ENCODE assay signal across 9 mouse cellular contexts in the genomic region with DNA sequence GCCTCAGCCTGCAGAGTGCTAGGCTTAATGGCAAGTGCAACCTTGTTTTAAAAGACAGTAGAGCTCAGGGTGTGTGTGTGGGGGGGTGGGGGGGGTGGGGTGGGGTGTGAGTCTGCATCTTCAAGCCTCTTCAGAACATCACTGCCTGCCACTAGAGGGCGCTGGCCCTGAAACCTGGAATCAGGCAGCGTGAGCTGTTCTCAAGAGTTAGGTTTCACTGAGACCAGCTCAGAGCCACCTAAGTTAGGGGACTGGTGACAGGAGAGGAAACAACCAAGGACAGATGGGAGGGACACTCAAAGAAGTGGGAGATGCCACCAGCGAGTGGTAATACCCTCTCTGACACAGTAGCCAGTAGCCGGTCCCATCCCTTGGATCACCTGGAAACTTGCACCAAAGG.
DNase-seq lines count a peak whose midpoint lies in the region; ATAC-seq and TF ChIP-seq lines count a peak whose summit lies in the region.
"Had no signal": no experiment of that assay in that cellular context is flagged by ENCODE, and none has a peak within 500 bp of the region (broad histone marks: within the 10 kb centered on the region; RNA-seq: fewer than 3 reads in every experiment).

No protein-coding gene starts in this region.

- DNase-seq in cerebellum, postnatal 25 days = peak; percentile 23 to 62
- DNase-seq in cerebellum, adult 8-10 months = no peak
- DNase-seq in liver = peak; percentile 60
- no peak for DNase-seq in liver, embryonic 11.5 days (ENCODE audit: low spot score)
- peak; percentile 67 for DNase-seq in lung, postnatal 14 days
- peak; percentile 84 for DNase-seq in thymus, postnatal 4 days
- no peak for DNase-seq in ovary, postnatal 10 days (ENCODE audit: low spot score)

- 0 out of 2 replicates have a peak, but pooled peaks cover 4% of the 10 kb centered on the region for H3K9me3 ChIP-seq in liver, embryonic 11.5 days (ENCODE audit: control insufficient read depth, low read length)

- H3K4me3 ChIP-seq in liver, embryonic 11.5 days (ENCODE audit: low read depth, low read length) = no peak overlapping the region
- no peak overlapping the region for H3K4me3 ChIP-seq in cortical plate, adult 2 months (ENCODE audit: insufficient read depth, low read length)
- H3K4me3 ChIP-seq: myocyte had no signal

- TF ChIP-seq CTCF in cortical plate, adult 2 months (IDR thresholded peaks at IDR 0.05; ENCODE audit: extremely low read depth, insufficient read depth, low read length) = peak; percentile 52

- no peaks in the 10 kb centered on the region for H3K4me1 ChIP-seq in liver, embryonic 11.5 days (replicated peaks; ENCODE audit: control insufficient read depth, insufficient read depth, low read length)
- no peaks in the 10 kb centered on the region for H3K4me1 ChIP-seq in cortical plate, adult 2 months (ENCODE audit: control insufficient read depth, insufficient read depth, low read length)

- TF ChIP-seq POLR2A in cortical plate, adult 2 months (IDR thresholded peaks at IDR 0.05; ENCODE audit: extremely low read depth, insufficient read depth, low read length) = no peak

- H3K4me2 ChIP-seq in liver, embryonic 11.5 days = no peak overlapping the region

- H3K36me3 ChIP-seq in liver, embryonic 11.5 days (ENCODE audit: control insufficient read depth, insufficient read depth, low read length) = no peaks in the 10 kb centered on the region

- no peak overlapping the region for H3K9ac ChIP-seq in liver, embryonic 11.5 days (ENCODE audit: low read depth, low read length)

- no peak for ATAC-seq in liver, embryonic 11.5 days (replicated peaks; ENCODE audit: low FRiP score)

- no peaks in the 10 kb centered on the region for H3K27me3 ChIP-seq in liver, embryonic 11.5 days (replicated peaks; ENCODE audit: control insufficient read depth, insufficient read depth, low read length)

- H3K27ac ChIP-seq in liver, embryonic 11.5 days (ENCODE audit: low read depth, low read length) = no peak overlapping the region
- no peak overlapping the region for H3K27ac ChIP-seq in cortical plate, adult 2 months (ENCODE audit: insufficient read depth, low read length)

- 39% methylated on average over 4 of the region's 4 CpGs for WGBS in liver, embryonic 11.5 days

Comparison
In these comparisons a context has a peak if more than half of its experiments do, and no peak if none do; other contexts are left out.
1. DNase-seq: peak in cerebellum, postnatal 25 days (2 of 2), liver (single experiment), lung, postnatal 14 days (single experiment) and thymus, postnatal 4 days (single experiment); none in cerebellum, adult 8-10 months (single experiment), liver, embryonic 11.5 days (single experiment) and ovary, postnatal 10 days (single experiment).